Mouse (Mus musculus): ENCODE results near the gene Zfp955a. TPM values are rescaled to one million over a fixed set of nuclear protein-coding genes. Genes with fewer than 3 reads are reported as not detected.
"Not testable (repeated sequence)": the region's sequence is repeated elsewhere in the genome, so short reads cannot be mapped to it uniquely, and the experiment has no call there.

Zfp955a gene
- polyA plus RNA-seq (2012; rRNA removed): 0.54 and 1.4 TPM in 2 replicates

DNA sequence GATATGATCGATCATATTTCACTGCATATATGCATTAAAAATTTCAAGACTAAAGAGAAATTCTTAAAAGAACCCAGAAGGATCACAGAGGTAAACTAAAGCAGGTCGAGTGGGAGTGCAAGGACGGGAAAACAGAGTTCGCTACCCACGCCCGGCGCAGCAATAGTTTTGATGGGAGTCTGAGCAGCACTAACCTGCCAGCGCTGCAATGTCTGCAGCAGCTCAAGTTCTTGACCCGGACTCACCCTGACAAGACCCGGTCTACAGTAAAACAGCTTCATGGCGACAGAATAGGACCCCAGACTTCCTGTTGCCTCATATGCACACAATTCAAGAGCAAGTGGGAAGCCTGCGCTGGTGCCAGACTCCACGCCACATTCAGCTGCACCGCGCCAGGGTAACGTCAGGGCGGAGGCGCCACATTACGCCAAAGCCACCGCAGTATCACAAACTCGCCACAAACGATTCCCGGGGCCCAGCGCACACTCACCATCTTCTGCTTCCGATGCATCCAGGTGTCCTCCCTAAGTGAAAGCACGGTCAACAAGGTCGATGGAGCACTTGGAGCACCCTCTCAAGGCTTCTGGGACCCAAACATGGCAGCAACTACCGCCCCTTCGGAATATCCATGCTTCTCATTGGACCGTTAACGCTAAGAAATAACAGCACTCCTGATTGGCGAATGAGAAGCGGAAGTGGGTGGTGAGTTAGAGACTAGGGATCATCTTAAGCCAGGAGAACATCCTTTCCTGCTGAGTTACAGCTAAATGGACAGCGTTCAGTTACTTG, at the start of gene Zfp955a:
TSS of gene Zfp955a (minus strand) at position 616 of the 789 bp plus-strand sequence.
- not testable (repeated sequence) for H3K4me3 ChIP-seq (replicated peaks; ENCODE audit: extremely low read depth, low read depth, low read length); DNase-seq; H3K4me1 ChIP-seq (ENCODE audit: control insufficient read depth, insufficient read depth, low read length)
- WGBS: 27% methylated on average over 1 of the region's 34 CpGs

DNA sequence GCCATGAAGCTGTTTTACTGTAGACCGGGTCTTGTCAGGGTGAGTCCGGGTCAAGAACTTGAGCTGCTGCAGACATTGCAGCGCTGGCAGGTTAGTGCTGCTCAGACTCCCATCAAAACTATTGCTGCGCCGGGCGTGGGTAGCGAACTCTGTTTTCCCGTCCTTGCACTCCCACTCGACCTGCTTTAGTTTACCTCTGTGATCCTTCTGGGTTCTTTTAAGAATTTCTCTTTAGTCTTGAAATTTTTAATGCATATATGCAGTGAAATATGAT, 34.9 kb upstream of the Zfp955a start:
- DNase-seq: not testable (repeated sequence)

DNA sequence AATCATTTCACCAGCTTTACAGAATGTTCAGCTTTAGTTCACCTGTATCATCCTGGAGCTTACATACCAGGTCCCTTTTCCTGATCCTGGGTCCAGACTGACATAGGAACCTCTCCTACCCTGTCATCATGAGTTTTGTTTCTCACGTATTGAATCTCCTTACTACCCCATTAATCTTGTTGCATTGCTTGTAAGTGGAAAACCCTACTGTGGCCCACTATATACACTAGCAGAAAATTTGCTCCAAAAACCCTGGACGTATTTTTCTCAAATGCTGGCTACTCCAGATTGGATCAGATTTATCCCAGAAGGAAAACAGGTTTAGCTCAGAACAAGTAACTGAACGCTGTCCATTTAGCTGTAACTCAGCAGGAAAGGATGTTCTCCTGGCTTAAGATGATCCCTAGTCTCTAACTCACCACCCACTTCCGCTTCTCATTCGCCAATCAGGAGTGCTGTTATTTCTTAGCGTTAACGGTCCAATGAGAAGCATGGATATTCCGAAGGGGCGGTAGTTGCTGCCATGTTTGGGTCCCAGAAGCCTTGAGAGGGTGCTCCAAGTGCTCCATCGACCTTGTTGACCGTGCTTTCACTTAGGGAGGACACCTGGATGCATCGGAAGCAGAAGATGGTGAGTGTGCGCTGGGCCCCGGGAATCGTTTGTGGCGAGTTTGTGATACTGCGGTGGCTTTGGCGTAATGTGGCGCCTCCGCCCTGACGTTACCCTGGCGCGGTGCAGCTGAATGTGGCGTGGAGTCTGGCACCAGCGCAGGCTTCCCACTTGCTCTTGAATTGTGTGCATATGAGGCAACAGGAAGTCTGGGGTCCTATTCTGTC, 34.3 kb upstream of the Zfp955a start, which contains the start of gene Zfp955b:
TSS of gene Zfp955b (plus strand) at position 506 of the 837 bp plus-strand sequence.
- not testable (repeated sequence) for H3K4me3 ChIP-seq (replicated peaks; ENCODE audit: extremely low read depth, low read depth, low read length); H3K4me1 ChIP-seq (ENCODE audit: control insufficient read depth, insufficient read depth, low read length); DNase-seq
- no CpG with 5 or more reads among the region's 25 CpGs for WGBS

More for the DNA sequence above, 34.9 kb upstream of the Zfp955a start:
- WGBS: no CpG with 5 or more reads among the region's 9 CpGs
- not testable (repeated sequence) for H3K4me3 ChIP-seq (replicated peaks; ENCODE audit: extremely low read depth, low read depth, low read length); H3K4me1 ChIP-seq (ENCODE audit: control insufficient read depth, insufficient read depth, low read length)

DNA sequence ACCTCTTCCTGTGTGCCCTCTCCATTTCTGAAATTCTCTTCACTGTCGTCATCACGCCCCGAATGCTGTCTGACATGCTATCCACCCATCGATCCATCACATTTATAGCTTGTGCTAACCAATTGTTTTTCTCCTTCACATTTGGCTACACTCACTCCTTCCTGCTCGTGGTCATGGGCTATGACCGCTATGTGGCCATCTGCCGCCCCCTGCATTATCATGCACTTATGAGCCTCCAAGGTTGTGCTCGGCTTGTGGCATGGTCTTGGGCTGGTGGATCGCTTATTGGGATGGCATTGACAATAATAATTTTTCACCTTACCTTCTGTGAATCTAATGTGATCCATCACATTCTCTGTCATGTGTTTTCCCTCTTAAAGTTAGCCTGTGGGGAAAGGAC, 14.0 kb upstream of the Zfp955a start:
- no peak overlapping the region for H3K4me3 ChIP-seq (replicated peaks; ENCODE audit: extremely low read depth, low read depth, low read length)
- H3K4me1 ChIP-seq (ENCODE audit: control insufficient read depth, insufficient read depth, low read length): no peaks in the 10 kb centered on the region
- TF ChIP-seq CTCF (IDR thresholded peaks at IDR 0.05; ENCODE audit: insufficient read depth, low read length) (no peak), POLR2A (IDR thresholded peaks at IDR 0.05; ENCODE audit: borderline replicate concordance, extremely low read depth, low read depth, low read length) (no peak)
- WGBS: 81% methylated on average over 9 of the region's 9 CpGs
- DNase-seq: no peak

DNA sequence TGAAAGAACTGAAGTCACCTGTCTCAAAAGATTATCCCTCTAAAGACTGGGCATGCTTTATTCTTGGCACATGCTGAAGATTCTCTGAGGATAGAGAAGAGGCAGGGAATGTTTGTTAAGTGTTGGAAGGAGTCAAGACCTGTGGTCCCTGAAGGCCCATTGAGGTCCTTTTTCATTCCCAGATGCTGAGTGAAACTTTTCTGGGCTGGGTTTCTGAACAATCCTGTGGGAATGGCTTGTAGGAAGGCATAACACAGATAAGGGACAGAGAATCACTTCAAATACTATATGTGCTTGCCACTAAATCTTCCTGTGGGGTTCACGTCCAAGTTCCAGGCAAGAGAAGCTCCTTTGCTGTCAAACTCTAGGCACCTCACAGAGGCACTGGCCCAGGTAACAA, 9.4 kb upstream of the Zfp955a start, which contains the start of gene Olfr63:
TSS of gene Olfr63 (plus strand) at position 301 of the 400 bp plus-strand sequence.
- H3K4me3 ChIP-seq (replicated peaks; ENCODE audit: extremely low read depth, low read depth, low read length): no peak within 1 kb of the TSS
- WGBS: 39% methylated on average over 1 of the region's 1 CpGs
- H3K4me1 ChIP-seq (ENCODE audit: control insufficient read depth, insufficient read depth, low read length): no peaks in the 10 kb centered on the region
- no peak for TF ChIP-seq CTCF (IDR thresholded peaks at IDR 0.05; ENCODE audit: insufficient read depth, low read length)
- TF ChIP-seq POLR2A (IDR thresholded peaks at IDR 0.05; ENCODE audit: borderline replicate concordance, extremely low read depth, low read depth, low read length): no peak
- no peak for DNase-seq

DNA sequence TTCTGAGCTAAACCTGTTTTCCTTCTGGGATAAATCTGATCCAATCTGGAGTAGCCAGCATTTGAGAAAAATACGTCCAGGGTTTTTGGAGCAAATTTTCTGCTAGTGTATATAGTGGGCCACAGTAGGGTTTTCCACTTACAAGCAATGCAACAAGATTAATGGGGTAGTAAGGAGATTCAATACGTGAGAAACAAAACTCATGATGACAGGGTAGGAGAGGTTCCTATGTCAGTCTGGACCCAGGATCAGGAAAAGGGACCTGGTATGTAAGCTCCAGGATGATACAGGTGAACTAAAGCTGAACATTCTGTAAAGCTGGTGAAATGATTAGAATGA, 343 bp upstream of the Zfp955a start:
- no CpG with 5 or more reads among the region's 2 CpGs for WGBS
- not testable (repeated sequence) for DNase-seq; H3K4me1 ChIP-seq (ENCODE audit: control insufficient read depth, insufficient read depth, low read length); H3K4me3 ChIP-seq (replicated peaks; ENCODE audit: extremely low read depth, low read depth, low read length)

DNA sequence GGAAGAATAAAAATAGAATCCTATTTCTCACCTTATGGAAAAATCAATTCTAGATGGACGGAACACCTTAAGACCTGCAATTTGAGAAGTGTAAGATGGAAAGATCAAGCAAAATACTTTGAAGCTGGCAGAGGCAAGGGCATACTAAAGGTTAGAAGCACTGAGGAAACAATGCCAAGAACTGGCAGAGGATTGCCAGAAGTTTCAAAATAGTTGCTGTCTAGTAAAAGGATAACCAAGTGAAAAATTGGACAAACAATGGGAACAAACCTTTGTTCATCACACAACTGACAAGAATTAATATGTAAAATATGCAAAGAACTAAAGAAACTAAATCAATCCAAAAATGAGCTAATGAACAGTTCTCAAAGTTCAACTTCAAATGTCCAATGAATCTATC, 18.3 kb downstream of the Zfp955a start:
- DNase-seq; H3K4me3 ChIP-seq (replicated peaks; ENCODE audit: extremely low read depth, low read depth, low read length); H3K4me1 ChIP-seq (ENCODE audit: control insufficient read depth, insufficient read depth, low read length): not testable (repeated sequence)
- 94% methylated on average over 1 of the region's 1 CpGs for WGBS

DNA sequence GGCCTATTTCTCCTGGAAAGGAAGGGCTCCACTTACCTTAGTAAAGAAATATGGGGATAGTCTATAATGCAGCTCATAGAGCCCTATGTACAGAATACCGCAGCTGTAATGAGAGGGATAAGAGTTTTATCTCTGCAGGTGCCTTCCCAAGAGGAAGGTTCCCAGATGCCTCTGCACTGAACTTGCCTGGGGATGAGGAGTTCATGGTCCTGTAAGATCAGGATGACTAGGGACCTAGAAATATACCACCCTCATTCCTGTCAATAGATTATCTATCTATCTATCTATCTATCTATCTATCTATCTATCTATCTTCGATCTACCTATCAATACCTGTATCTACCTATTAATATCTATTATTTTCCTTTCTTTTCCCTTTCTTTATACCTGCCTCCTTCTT, 33.4 kb downstream of the Zfp955a start, which contains the start of gene Olfr1564:
TSS of gene Olfr1564 (minus strand) at position 101 of the 400 bp plus-strand sequence.
- Histone ChIP-seq H3K4me3 (replicated peaks; ENCODE audit: extremely low read depth, low read depth, low read length) (no peak within 1 kb of the TSS), H3K4me1 (ENCODE audit: control insufficient read depth, insufficient read depth, low read length) (no peaks in the 10 kb centered on the region)
- DNase-seq: no peak
- TF ChIP-seq POLR2A (IDR thresholded peaks at IDR 0.05; ENCODE audit: borderline replicate concordance, extremely low read depth, low read depth, low read length) (no peak), CTCF (IDR thresholded peaks at IDR 0.05; ENCODE audit: insufficient read depth, low read length) (no peak)
- WGBS: 80% methylated on average over 2 of the region's 2 CpGs

DNA sequence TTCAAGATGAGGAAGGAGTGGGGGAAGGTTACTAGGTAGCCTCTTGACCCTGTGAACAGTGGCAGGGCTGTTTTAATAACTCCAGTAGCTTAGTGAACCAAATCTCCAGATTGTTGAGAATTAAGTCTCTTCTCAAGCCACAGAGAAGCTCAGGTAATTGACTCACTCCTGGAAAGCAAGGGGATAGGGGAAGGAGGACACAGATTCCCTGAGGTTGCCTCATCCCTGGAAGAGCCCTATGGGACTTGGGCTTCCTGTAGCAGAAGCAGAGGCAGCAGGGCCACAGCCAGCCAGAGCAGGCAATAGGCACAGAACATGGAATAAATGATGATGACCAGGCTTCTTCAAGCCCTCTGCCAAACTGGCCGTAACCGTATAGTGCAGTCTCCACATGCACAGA, 63.9 kb downstream of the Zfp955a start, which contains the start of gene Olfr239:
TSS of gene Olfr239 (plus strand) at position 301 of the 400 bp plus-strand sequence.
- no CpG with 5 or more reads among the region's 2 CpGs for WGBS
- DNase-seq; H3K4me3 ChIP-seq (replicated peaks; ENCODE audit: extremely low read depth, low read depth, low read length); H3K4me1 ChIP-seq (ENCODE audit: control insufficient read depth, insufficient read depth, low read length): not testable (repeated sequence)

Other genes with a start within 250 kb of the Zfp955a start
- gene Zfp763, start 221.7 kb downstream of the Zfp955a start, polyA plus RNA-seq (2012; rRNA removed): 0.76 and 1.1 TPM in 2 replicates
- gene 4921501E09Rik, start 187.1 kb downstream of the Zfp955a start, polyA plus RNA-seq (2012; rRNA removed): not detected in 2 replicates
- 1.2 and 2.2 TPM in 2 replicates for gene Zfp563, start 165.8 kb downstream of the Zfp955a start, polyA plus RNA-seq (2012; rRNA removed)
- not detected in 2 replicates for gene Morc2b, start 115.5 kb downstream of the Zfp955a start, polyA plus RNA-seq (2012; rRNA removed)
- not detected in 2 replicates for gene Olfr55, start 86.7 kb downstream of the Zfp955a start, polyA plus RNA-seq (2012; rRNA removed)
- gene Olfr239, start 63.8 kb downstream of the Zfp955a start, polyA plus RNA-seq (2012; rRNA removed): not detected in 2 replicates
- not detected in 2 replicates for gene Olfr1564, start 33.5 kb downstream of the Zfp955a start, polyA plus RNA-seq (2012; rRNA removed)
- gene Olfr63, start 9.5 kb upstream of the Zfp955a start, polyA plus RNA-seq (2012; rRNA removed): not detected in 2 replicates
- gene Zfp955b, start 34.4 kb upstream of the Zfp955a start, polyA plus RNA-seq (2012; rRNA removed): 1.3 and 1.9 TPM in 2 replicates
- 0.58 and 0.98 TPM in 2 replicates for gene Zfp81, start 103.7 kb upstream of the Zfp955a start, polyA plus RNA-seq (2012; rRNA removed)
- gene Zfp101, start 139.5 kb upstream of the Zfp955a start, polyA plus RNA-seq (2012; rRNA removed): 1.8 and 2.6 TPM in 2 replicates
- 0.08 and 0.13 TPM in 2 replicates for gene Actl9, start 177.8 kb upstream of the Zfp955a start, polyA plus RNA-seq (2012; rRNA removed)

All from lung, adult 2 months (tissue).